Mouse (Mus musculus) ES-E14 (cell line): Measurements from ENCODE around the gene Smarcc2. TPM values are rescaled to one million over a fixed set of nuclear protein-coding genes. Genes with fewer than 3 reads are reported as not detected.
A peak's percentile ranks its signal among the peaks of the same experiment; 100 is the strongest.

Experiments
- DNase-seq: peaks from one replicate; pipeline ENCODE4 v3.0.0-alpha.2; 2013; ENCODE audit warnings: low read depth, low spot score
- H3K27ac ChIP-seq: 2 replicates; pipeline ENCODE4 v1.5.1; 2012; ENCODE audit warnings: low read depth, mild to moderate bottlenecking, low read length, moderate library complexity, mixed read lengths; ENCODE audit not compliant: poor library complexity, insufficient read depth, severe bottlenecking
- H3K36me3 ChIP-seq: 2 replicates; pipeline ENCODE4 v1.6.1; 2012; ENCODE audit warnings: mild to moderate bottlenecking, low read length, moderate library complexity, mixed read lengths; ENCODE audit not compliant: control insufficient read depth, poor library complexity, insufficient read depth, severe bottlenecking
- H3K4me1 ChIP-seq, 2 experiments: fragments of 150-350 bp in 1 of 2; sonication (generic) in 1 of 2; 2 replicates each; pipeline ENCODE4 v1.6.1; 2012; ENCODE audit warnings: low read length in 2 of 2, mild to moderate bottlenecking in 1 of 2, mixed read lengths in 1 of 2; ENCODE audit not compliant: control insufficient read depth in 2 of 2, insufficient read depth in 2 of 2, poor library complexity in 1 of 2
- H3K4me3 ChIP-seq, 2 experiments: fragments of 150-350 bp in 1 of 2; sonication (generic) in 1 of 2; 2 replicates each; pipeline ENCODE4 v1.5.1; 2012; ENCODE audit warnings: low read length in 2 of 2, low read depth in 1 of 2, mild to moderate bottlenecking in 1 of 2, mixed read lengths in 1 of 2; ENCODE audit not compliant: insufficient read depth in 1 of 2, poor library complexity in 1 of 2, severe bottlenecking in 1 of 2
- H3K9ac ChIP-seq: 2 replicates; pipeline ENCODE4 v1.6.1; 2012; ENCODE audit warnings: low read depth, mild to moderate bottlenecking, low read length, mixed read lengths; ENCODE audit not compliant: poor library complexity, insufficient read depth, severe bottlenecking
- H3K9me3 ChIP-seq: fragments of 150-350 bp; sonication (generic); 2 replicates; pipeline ENCODE4 v1.6.1; 2012; ENCODE audit warnings: low read depth, mild to moderate bottlenecking, low read length; ENCODE audit not compliant: control insufficient read depth, insufficient read depth
- CHD2 ChIP-seq: IDR thresholded peaks from 2 replicates; pipeline ENCODE4 v1.6.1; 2014; ENCODE audit warnings: mild to moderate bottlenecking, low read depth, low read length, inconsistent platforms
- HCFC1 ChIP-seq: IDR thresholded peaks from 2 replicates; pipeline ENCODE4 v1.6.1; 2012; ENCODE audit warnings: low read length, inconsistent platforms, borderline replicate concordance; ENCODE audit not compliant: insufficient read depth
- MAFK ChIP-seq: IDR thresholded peaks from 2 replicates; pipeline ENCODE4 v1.6.1; 2014; ENCODE audit warnings: mild to moderate bottlenecking, low read depth, low read length, inconsistent platforms; ENCODE audit not compliant: insufficient read depth
- ZC3H11A ChIP-seq: IDR thresholded peaks from 2 replicates; pipeline ENCODE4 v1.6.1; 2012; ENCODE audit warnings: low read depth, mild to moderate bottlenecking, inconsistent platforms, low read length, borderline replicate concordance
- ZNF384 ChIP-seq: IDR thresholded peaks from 2 replicates; pipeline ENCODE4 v1.6.1; 2012; ENCODE audit warnings: low read depth, low read length, inconsistent platforms
- in situ Hi-C, 2 experiments: fragments of 600-800 bp; cut with MboI; formaldehyde crosslinking; loops; one replicate each; pipeline ENCODE4 v1.15.1; 2025; ENCODE audit warnings: low sequenced_read_pairs in 2 of 2, inconsistent platforms in 1 of 2; ENCODE audit not compliant: unreplicated experiment in 2 of 2
- total RNA-seq: library from RNA; depleted of rRNA; stranded (reverse); fragments of 300-350 nt; gene quantifications from 2 replicates; pipeline ENCODE4 v1.2.3, GENCODE M21; 2012

Smarcc2 gene
- total RNA-seq, 1 experiment: 18.9 TPM

GRCm38 (mm10) chr10:128496509-128497077, 37.5 kb downstream of the Smarcc2 start:
- H3K4me3 ChIP-seq: no peak overlapping the region
- no peak overlapping the region for H3K27ac ChIP-seq
- no peak for DNase-seq
- TF ChIP-seq CHD2 (no peak), ZNF384 (no peak), ZC3H11A (no peak), MAFK (no peak), HCFC1 (no peak)
- no peaks in the 10 kb centered on the region for H3K9me3 ChIP-seq
- peaks cover 2 to 15% of the 10 kb centered on the region in 2 experiments; a peak in 3 of 4 replicates for H3K4me1 ChIP-seq
- in situ Hi-C loops: no loop called here
- H3K36me3 ChIP-seq: peaks cover 10% of the 10 kb centered on the region
- no peak overlapping the region for H3K9ac ChIP-seq

GRCm38 (mm10) chr10:128497134-128497737, 38.2 kb downstream of the Smarcc2 start:
- no peak for DNase-seq
- TF ChIP-seq MAFK (no peak), ZC3H11A (no peak), ZNF384 (no peak), CHD2 (no peak), HCFC1 (no peak)
- no peak overlapping the region for H3K27ac ChIP-seq
- no peaks in the 10 kb centered on the region for H3K9me3 ChIP-seq
- in situ Hi-C loops: no loop called here
- peaks cover 0 to 10% of the 10 kb centered on the region in 2 experiments; a peak in 2 of 4 replicates for H3K4me1 ChIP-seq
- no peak overlapping the region for H3K9ac ChIP-seq
- H3K4me3 ChIP-seq: no peak overlapping the region
- peaks cover 3% of the 10 kb centered on the region; the same call in 1 of the 2 replicates for H3K36me3 ChIP-seq

- TF ChIP-seq ZNF384 (no peak), HCFC1 (peak; percentile 93), MAFK (peak; percentile 50; the same call in 1 of the 2 replicates), CHD2 (peak; percentile 60; the same call in 1 of the 2 replicates)
- Histone ChIP-seq H3K27ac (no peak within 1 kb of the TSS), H3K9ac (peak within 1 kb of the TSS; percentile 71), H3K4me1 (peaks cover 0 to 9% of the 10 kb centered on the region in 2 experiments; a peak in 2 of 4 replicates), H3K36me3 (no peaks in the 10 kb centered on the region), H3K9me3 (no peaks in the 10 kb centered on the region), H3K4me3 (peak within 1 kb of the TSS; percentile 65 to 71)
- in situ Hi-C loops: no loop called here
- peak; percentile 92 for DNase-seq
Measured at GRCm38 (mm10) chr10:128498590-128498989, 39.5 kb downstream of the Smarcc2 start, which contains the start of gene Myl6b. TSS of gene Myl6b (minus strand) at chr10:128498685.

- H3K27ac ChIP-seq: no peak overlapping the region
- peak overlapping the region; percentile 65 to 71 for H3K4me3 ChIP-seq
- DNase-seq: no peak
- peaks cover 0 to 9% of the 10 kb centered on the region in 2 experiments; a peak in 2 of 4 replicates for H3K4me1 ChIP-seq
- TF ChIP-seq CHD2: no peak
- no peak for TF ChIP-seq MAFK
- no peak for TF ChIP-seq HCFC1
- TF ChIP-seq ZNF384: no peak
- TF ChIP-seq ZC3H11A: no peak
- no peaks in the 10 kb centered on the region for H3K9me3 ChIP-seq
- no peaks in the 10 kb centered on the region for H3K36me3 ChIP-seq
- H3K9ac ChIP-seq: peak overlapping the region; percentile 71
- in situ Hi-C loops: no loop called here
Measured at GRCm38 (mm10) chr10:128499116-128499671, 40.1 kb downstream of the Smarcc2 start.
